In genomic region chr1:125912601-125913600, GRCm38 (mm10) we compare ENCODE assay signal across 8 mouse cellular contexts. TPM values are rescaled to one million over a fixed set of nuclear protein-coding genes. Genes with fewer than 3 reads are reported as not detected.
DNase-seq lines count a peak whose midpoint lies in the region; ATAC-seq and TF ChIP-seq lines count a peak whose summit lies in the region.

Gene Lypd1, minus strand, starts transcription at chr1:125913101.

- peaks cover 4% of the 10 kb centered on the region; the same call in 1 of the 2 replicates for H3K4me1 ChIP-seq in lung, adult 2 months (ENCODE audit: control insufficient read depth, insufficient read depth, low read length)
- peaks cover 13% of the 10 kb centered on the region for H3K4me1 ChIP-seq in intestine, embryonic 16.5 days (ENCODE audit: control insufficient read depth, insufficient read depth, low read length)
- peaks cover 31% of the 10 kb centered on the region for H3K4me1 ChIP-seq in midbrain, embryonic 12.5 days

- no peak for TF ChIP-seq CTCF in lung, adult 2 months (IDR thresholded peaks at IDR 0.05; ENCODE audit: insufficient read depth, low read length)

- H3K36me3 ChIP-seq in intestine, embryonic 16.5 days (ENCODE audit: control insufficient read depth, insufficient read depth, low read length): no peaks in the 10 kb centered on the region
- H3K36me3 ChIP-seq in midbrain, embryonic 12.5 days: no peaks in the 10 kb centered on the region

- ATAC-seq in intestine, embryonic 16.5 days: peak; percentile 4
- ATAC-seq in midbrain, embryonic 12.5 days (ENCODE audit: low FRiP score, low read depth): peak; percentile 33; the same call in 1 of the 2 replicates
- no peak for ATAC-seq in monocyte, adult 5-6 weeks (replicated peaks; ENCODE audit: insufficient number of reproducible peaks, low FRiP score, low TSS enrichment, poor library complexity, severe bottlenecking)

- no peak for DNase-seq in adrenal gland, adult 18-20 months (ENCODE audit: low spot score in 2 of 2)
- DNase-seq in adrenal gland, postnatal 36 days: no peak
- peak; percentile 3 for DNase-seq in lung, adult 2 months
- DNase-seq in lung, adult 18-20 months: no peak
- DNase-seq in ovary, adult 18-20 months (ENCODE audit: low spot score): no peak

- no peak for TF ChIP-seq POLR2A in lung, adult 2 months (IDR thresholded peaks at IDR 0.05; ENCODE audit: borderline replicate concordance, extremely low read depth, low read depth, low read length)

- WGBS in lung, adult 2 months: 16% methylated on average over 30 of the region's 30 CpGs
- WGBS in intestine, embryonic 16.5 days: 6% methylated on average over 30 of the region's 30 CpGs
- 4% methylated on average over 30 of the region's 30 CpGs for WGBS in midbrain, embryonic 12.5 days

- H3K4me3 ChIP-seq in lung, adult 2 months (replicated peaks; ENCODE audit: extremely low read depth, low read depth, low read length): no peak within 1 kb of the TSS
- peak within 1 kb of the TSS; percentile 55 for H3K4me3 ChIP-seq in intestine, embryonic 16.5 days (ENCODE audit: low read length)
- H3K4me3 ChIP-seq in midbrain, embryonic 12.5 days: peak within 1 kb of the TSS; percentile 57

- H3K4me2 ChIP-seq in intestine, embryonic 16.5 days (ENCODE audit: low read depth, low read length): peak within 1 kb of the TSS; percentile 97
- peak within 1 kb of the TSS; percentile 99 for H3K4me2 ChIP-seq in midbrain, embryonic 12.5 days (replicated peaks)

- no peak within 1 kb of the TSS for H3K27ac ChIP-seq in intestine, embryonic 16.5 days (ENCODE audit: low read length)
- no peak within 1 kb of the TSS for H3K27ac ChIP-seq in midbrain, embryonic 12.5 days (replicated peaks)

- peaks cover 33% of the 10 kb centered on the region for H3K27me3 ChIP-seq in intestine, embryonic 16.5 days (replicated peaks; ENCODE audit: control insufficient read depth, insufficient read depth, low read length)
- peaks cover 38% of the 10 kb centered on the region for H3K27me3 ChIP-seq in midbrain, embryonic 12.5 days

- no peaks in the 10 kb centered on the region for H3K9me3 ChIP-seq in intestine, embryonic 16.5 days (ENCODE audit: control insufficient read depth, low read length)
- no peaks in the 10 kb centered on the region for H3K9me3 ChIP-seq in midbrain, embryonic 12.5 days

- peak within 1 kb of the TSS; percentile 53 for H3K9ac ChIP-seq in intestine, embryonic 16.5 days (ENCODE audit: low read depth, low read length)
- H3K9ac ChIP-seq in midbrain, embryonic 12.5 days (replicated peaks): peak within 1 kb of the TSS; percentile 68

RNA-seq across cellular contexts. Expression of gene Lypd1, which starts in this region (rescaled TPM):
- total RNA-seq in adrenal gland, adult 18-20 months (2021): 10 to 100 TPM; 10.0 to 10.3 TPM
- 10 to 100 TPM in 1 of 2 experiments, 1 to 10 TPM in 1; 5.8 to 10.6 TPM for total RNA-seq in adrenal gland, postnatal 36 days (2021)
- polyA plus RNA-seq in lung, adult 2 months (2012; rRNA removed): 0.16 and 0.25 TPM in 2 replicates
- polyA plus RNA-seq in intestine, embryonic 16.5 days (2015; fragmentation: Nextera tagmentation; extraction: Ambion mirVana): 1.4 and 2.8 TPM in 2 replicates
- 12.9 and 14.6 TPM in 2 replicates for polyA plus RNA-seq in midbrain, embryonic 12.5 days (2016; fragmentation: Nextera tagmentation; extraction: Ambion mirVana)
- not detected in 3 replicates for total RNA-seq in monocyte, adult 5-6 weeks (2017)

Comparison
In these comparisons a context has a peak if more than half of its experiments do, and no peak if none do; other contexts are left out.
1. Peak in DNase-seq in lung, adult 2 months; RNA of the gene not detected or under 1 TPM.